Mouse (Mus musculus) layer of hippocampus, postnatal 10 days (tissue): Measurements from ENCODE around the gene Zfp74. TPM values are rescaled to one million over a fixed set of nuclear protein-coding genes. Genes with fewer than 3 reads are reported as not detected.
"Not testable (repeated sequence)": the region's sequence is repeated elsewhere in the genome, so short reads cannot be mapped to it uniquely, and the experiment has no call there.

Experiments used
- DNase-seq, 2 experiments: peaks; one replicate each; pipeline ENCODE4 v3.0.0; 2021; ENCODE audit warnings: low spot score in 2 of 2
- long read RNA-seq: library from polyadenylated mRNA; stranded (forward); transcript quantifications from one replicate; pipeline ENCODE4 v2.0.0, GENCODE M21; 2023
- total RNA-seq, 2 experiments: library from RNA; stranded (reverse); gene quantifications; 2 replicates each; pipeline ENCODE4 v1.2.3; 2021

Gene Zfp74
- 10 to 100 TPM; 21.3 to 22.0 TPM for total RNA-seq
- long read RNA-seq, partial matches to known transcripts, result 6 of 10 reads
- long read RNA-seq, other reads (novel, unspliced or antisense), result 4 of 10 reads

- peak; percentile 74 to 79 for DNase-seq
Observed at GRCm38 (mm10) chr7:29953513-29954401, at the start of gene Zfp74. Zfp74 (minus strand) TSS chr7:29954089.

- DNase-seq, result no peak
Observed at GRCm38 (mm10) chr7:30000601-30001000, 46.7 kb upstream of the Zfp74 start.

- no peak for DNase-seq
Observed at GRCm38 (mm10) chr7:29995134-29995533, 41.2 kb upstream of the Zfp74 start.

- DNase-seq, result no peak
Observed at GRCm38 (mm10) chr7:29993340-29993739, 39.5 kb upstream of the Zfp74 start.

- DNase-seq, result no peak
Observed at GRCm38 (mm10) chr7:29992698-29993097, 38.8 kb upstream of the Zfp74 start.

GRCm38 (mm10) chr7:29989031-29989430 lies 35.1 kb upstream of the Zfp74 start:
- no peak for DNase-seq

- no peak for DNase-seq
Observed at GRCm38 (mm10) chr7:29987551-29987950, 33.7 kb upstream of the Zfp74 start.

GRCm38 (mm10) chr7:29986101-29986500 lies 32.2 kb upstream of the Zfp74 start:
- no peak for DNase-seq

- peak; percentile 91 to 92 for DNase-seq
Observed at GRCm38 (mm10) chr7:29983690-29984380, 29.9 kb upstream of the Zfp74 start, which contains the start of gene Zfp568. Zfp568 (plus strand) TSS chr7:29983955.

GRCm38 (mm10) chr7:29983340-29983689 lies 29.4 kb upstream of the Zfp74 start:
- no peak for DNase-seq

GRCm38 (mm10) chr7:29982931-29983330 lies 29.0 kb upstream of the Zfp74 start:
- DNase-seq, result peak; percentile 7 to 23

- no peak for DNase-seq
Observed at GRCm38 (mm10) chr7:29982341-29982740, 28.5 kb upstream of the Zfp74 start.

GRCm38 (mm10) chr7:29981860-29982259 lies 28.0 kb upstream of the Zfp74 start:
- DNase-seq, result no peak

GRCm38 (mm10) chr7:29981455-29981854 lies 27.6 kb upstream of the Zfp74 start:
- no peak for DNase-seq

- DNase-seq, result no peak
Observed at GRCm38 (mm10) chr7:29980761-29981160, 26.9 kb upstream of the Zfp74 start.

GRCm38 (mm10) chr7:29970686-29971085 lies 16.8 kb upstream of the Zfp74 start:
- no peak for DNase-seq

- DNase-seq, result not testable (repeated sequence)
Observed at GRCm38 (mm10) chr7:29965115-29965810, 11.4 kb upstream of the Zfp74 start.

GRCm38 (mm10) chr7:29959004-29959403 lies 5.1 kb upstream of the Zfp74 start:
- no peak for DNase-seq

- DNase-seq, result no peak
Observed at GRCm38 (mm10) chr7:29958125-29958724, 4.3 kb upstream of the Zfp74 start.

GRCm38 (mm10) chr7:29956257-29956656 lies 2.4 kb upstream of the Zfp74 start:
- DNase-seq, result no peak

- DNase-seq, result peak; percentile 44 to 50
Observed at GRCm38 (mm10) chr7:29954731-29955130, 842 bp upstream of the Zfp74 start.
